Mouse (Mus musculus) layer of hippocampus, postnatal 36 days (tissue): ENCODE results near the gene Gm11084. TPM values are rescaled to one million over a fixed set of nuclear protein-coding genes. Genes with fewer than 3 reads are reported as not detected.
"Not testable (repeated sequence)": the region's sequence is repeated elsewhere in the genome, so short reads cannot be mapped to it uniquely, and the experiment has no call there.

Experiments
- DNase-seq, 2 experiments: peaks; one replicate each; pipeline ENCODE4 v3.0.0; 2022
- total RNA-seq, 2 experiments: library from RNA; stranded (reverse); gene quantifications; 2 replicates each; pipeline ENCODE4 v1.2.3; 2021

Gene Gm11084
- total RNA-seq, 2 experiments from 2014 or later = not detected

DNA sequence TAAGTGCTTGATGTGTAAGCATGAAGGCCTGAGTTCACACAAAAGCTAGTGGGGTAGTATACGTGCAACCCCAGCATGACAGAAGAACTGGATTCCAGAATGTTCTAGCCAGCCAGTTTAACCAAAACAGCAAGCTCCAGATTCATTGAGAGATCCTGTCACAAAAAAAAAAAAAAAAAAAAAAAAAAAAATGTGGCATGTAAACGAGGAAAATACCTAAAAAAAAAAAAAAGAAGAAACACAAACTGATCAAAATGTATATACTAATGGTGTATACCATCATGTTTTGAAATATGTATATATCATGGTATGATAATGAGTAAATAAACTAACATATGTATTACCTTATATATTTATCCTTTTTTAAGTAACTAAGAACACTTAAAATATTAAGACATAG, 7.6 kb upstream of the Gm11084 start:
- no peak for DNase-seq

DNA sequence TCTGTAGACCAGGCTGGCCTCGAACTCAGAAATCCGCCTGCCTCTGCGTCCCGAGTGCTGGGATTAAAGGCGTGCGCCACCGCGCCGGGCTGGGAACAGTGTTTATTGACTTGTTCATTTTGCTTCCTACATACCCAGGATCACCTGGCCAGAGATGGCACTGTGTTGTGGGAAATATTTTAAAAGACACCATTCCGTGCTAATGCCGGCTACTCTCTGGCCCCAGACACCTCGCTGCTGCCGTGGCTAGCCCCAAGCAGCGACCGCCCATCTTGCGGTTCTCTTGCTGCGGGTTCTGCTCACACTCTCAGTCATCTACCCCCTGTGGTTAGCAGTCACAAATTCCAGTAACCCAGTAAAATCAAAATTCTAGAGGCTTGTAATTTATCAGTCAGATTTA, 6.0 kb upstream of the Gm11084 start:
- DNase-seq = no peak

DNA sequence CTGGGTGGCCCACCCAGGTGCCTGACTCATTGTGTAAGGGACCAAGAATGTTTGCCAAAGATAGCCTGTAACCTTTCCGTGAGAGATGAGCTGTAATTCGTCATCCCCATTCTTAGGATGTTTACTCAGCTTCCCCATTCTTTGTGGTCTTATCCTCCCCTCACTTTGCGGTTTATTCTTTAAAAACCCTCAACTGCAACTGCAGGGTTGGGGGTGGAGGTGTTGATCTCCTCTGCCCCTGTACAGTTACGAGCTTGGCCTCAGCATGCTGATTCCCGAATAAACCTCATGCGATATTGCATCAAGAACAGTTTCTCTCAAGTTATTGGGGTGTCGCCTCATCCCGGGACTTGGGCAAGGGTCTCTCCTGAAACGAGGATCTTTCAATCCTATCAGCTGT, 2.4 kb upstream of the Gm11084 start:
- DNase-seq = not testable (repeated sequence)

DNA sequence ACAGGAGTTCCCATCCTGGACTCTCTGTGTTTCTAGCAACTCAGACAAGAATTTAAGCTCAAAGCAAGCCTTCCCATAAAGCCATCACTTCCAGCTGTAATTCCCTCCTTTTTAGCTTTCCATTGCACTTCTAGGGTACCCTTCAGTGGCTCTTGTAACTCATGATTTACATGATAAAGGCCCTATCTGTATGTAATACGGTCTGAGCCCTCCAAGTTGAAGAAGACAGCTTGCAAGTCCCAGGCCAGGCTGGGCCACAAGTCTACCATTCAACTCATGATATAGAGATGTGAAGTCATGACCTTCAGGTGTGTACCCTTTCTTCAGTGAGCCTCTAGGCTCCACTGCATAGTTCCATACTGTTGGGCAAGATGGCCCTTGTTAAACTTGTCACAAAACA, 1.0 kb downstream of the Gm11084 start:
- no peak for DNase-seq

- no peak for DNase-seq
Observed at GRCm38 (mm10) chr2:72984806-72985205, 1.7 kb downstream of the Gm11084 start.

- DNase-seq = no peak
Observed at GRCm38 (mm10) chr2:72983211-72983610, 3.3 kb downstream of the Gm11084 start.

DNA sequence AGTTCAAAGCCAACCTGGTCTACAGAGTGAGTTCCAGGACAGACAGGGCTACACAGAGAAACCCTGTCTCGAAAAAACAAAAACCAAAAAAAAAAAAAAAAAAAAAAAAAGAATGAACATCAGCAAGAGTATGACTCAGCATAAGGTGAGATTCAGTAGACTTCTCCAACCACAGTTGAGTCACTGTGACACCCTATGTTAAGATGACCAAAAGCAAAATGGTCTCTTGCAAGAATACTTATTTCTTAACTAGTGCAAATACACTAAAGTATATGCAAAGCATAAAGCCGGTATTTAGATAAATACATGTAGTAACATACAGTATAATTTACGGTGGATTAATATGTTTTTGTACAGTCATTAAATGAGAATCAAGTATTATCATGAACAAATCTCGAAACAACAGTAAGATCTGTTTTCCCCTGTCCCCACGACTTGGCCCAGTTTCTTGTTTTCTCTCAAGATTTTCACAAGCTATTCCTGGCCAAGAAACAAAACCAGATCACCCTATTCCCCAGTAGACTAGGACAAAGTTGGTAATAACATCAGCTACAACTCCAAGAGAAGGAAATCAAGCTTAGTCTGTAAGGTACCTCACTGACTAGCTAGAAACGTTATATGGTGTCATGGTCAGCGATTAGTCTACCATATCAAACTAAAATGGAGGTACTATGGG, 4.3 kb downstream of the Gm11084 start:
- no peak for DNase-seq

DNA sequence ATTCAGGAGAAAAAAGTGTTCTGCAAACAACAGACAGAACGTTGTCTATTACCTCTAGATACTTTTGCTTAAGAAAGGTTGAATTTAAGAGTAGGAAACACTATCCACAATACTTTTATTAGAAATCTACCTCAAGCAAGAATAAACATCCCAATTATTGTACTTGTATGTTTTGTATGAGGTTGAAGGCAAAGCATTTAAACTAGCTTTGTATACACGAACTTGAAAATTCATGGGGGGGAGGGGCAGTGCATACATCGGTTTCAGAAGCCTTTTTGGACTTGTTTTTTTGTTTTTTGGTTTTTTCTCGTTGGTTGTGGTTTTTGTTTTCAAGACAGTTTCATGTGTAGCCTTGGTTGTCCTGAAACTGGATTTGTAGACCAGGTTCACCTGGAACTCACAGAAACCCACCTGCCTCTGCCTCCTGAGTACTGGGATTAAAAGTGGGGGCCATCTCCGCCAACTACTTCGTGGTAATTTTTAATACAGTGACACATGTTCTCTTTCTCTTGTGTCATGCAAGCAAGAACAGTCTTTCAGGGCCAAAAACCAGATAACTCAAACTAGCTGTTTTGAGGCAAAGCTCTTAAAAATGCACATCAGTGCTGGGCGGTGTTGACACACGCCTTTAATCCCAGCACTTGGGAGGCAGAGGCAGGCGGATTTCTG, 4.9 kb downstream of the Gm11084 start:
- DNase-seq = no peak

- DNase-seq = no peak
Observed at GRCm38 (mm10) chr2:72981075-72981420, 5.5 kb downstream of the Gm11084 start.

DNA sequence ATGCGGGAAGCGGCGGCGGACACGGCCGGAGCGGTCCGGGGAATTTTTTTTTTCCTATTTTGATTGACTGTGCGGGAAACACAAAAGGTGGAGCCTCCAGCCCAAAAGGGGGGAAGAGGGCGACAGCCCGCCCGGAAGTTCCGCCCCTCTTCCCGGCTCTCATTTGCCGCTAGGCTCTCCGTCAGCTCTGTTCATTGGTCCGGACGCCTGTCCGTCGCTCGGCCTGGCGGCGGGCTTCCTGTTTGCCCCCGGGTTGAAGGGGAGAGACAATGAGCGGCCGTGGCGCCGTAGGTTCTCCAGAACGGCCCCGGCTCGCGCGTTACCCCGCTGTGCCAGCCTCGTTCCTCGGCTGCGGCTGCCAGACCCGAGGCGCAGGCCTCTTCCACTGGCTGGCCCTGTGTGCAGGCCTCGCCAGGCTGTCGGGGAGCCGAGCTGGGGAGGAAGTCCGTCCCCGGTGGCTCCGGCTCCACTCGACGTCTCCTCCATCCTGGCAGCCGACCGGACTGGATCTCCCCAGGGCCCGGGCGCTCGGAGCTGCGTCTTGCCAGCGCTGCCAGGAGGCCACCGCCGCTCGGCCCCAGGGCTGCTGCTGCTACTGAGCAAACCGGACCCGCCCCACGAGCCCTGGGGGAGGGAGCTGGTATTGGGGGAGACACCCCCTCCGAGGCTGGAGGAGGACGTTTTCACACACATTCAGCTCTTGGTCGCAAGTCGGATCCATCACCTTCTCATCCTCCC, 6.0 kb downstream of the Gm11084 start, which contains the start of gene Sp3:
TSS of gene Sp3 (minus strand) at position 110 of the 738 bp plus-strand sequence.
- peak; percentile 96 to 97 for DNase-seq

DNA sequence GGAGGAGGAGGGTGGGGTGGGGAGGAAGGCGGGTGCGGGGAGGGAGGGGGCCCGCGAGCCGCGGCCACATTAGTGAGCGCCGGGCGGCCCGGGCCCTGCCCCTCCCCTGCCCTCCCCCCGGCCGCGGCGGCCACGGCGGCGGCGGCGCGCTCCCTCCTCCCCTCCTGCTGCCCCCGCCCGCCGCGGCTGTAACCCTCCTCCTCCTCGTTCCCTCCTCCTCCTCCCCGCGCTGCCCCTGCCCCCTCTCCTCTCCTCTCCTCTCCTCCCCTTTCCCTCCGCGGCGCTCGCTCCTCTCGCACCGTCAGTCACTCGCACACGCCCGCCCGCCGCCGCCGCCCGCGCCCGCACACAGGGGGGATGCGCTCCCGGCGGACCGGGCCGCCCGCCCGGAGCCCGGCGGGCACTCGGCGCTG, 6.9 kb downstream of the Gm11084 start:
- peak; percentile 74 to 79 for DNase-seq

- peak; percentile 83 to 86 for DNase-seq
Observed at GRCm38 (mm10) chr2:72978901-72979658, 7.4 kb downstream of the Gm11084 start.

GRCm38 (mm10) chr2:72978473-72978872, 8.0 kb downstream of the Gm11084 start:
- no peak for DNase-seq

DNA sequence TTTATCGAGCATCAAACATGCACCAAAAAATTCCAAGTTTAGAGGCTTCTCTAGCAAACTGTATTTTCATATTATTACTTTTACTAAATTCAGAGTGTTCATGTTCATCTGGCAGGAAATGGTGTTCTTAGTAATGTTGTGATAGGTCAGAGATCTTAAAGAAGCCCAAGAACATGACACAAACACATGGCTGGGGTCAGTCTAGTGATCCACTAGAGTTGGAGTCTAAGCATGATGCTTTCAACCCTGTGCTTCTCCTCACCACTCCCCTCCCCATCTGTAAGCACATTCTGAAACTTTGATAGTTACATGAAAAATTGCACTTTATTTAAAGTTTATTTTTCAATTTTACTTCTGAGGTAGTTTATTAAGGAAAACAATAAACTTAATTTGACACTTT, 9.2 kb downstream of the Gm11084 start:
- DNase-seq = no peak

DNA sequence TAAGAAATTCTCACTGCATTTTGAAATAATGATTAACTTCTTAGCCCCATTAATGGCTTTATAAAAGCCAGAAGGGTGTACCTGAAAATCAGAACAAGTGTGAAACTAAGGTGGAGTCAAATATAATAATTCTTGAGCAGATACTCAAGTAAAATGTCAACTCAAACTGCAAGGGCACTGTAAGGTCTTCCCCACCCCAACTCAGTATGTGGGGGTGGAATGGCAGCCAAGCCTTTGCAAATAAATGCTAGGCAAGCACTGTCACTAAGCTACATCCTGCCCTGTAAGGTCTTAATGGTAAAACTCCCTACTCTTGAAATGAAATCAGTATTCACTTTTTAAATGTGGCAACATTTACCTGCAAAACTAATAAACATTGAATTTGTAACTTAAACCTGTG, 10.5 kb downstream of the Gm11084 start:
- DNase-seq = no peak

DNA sequence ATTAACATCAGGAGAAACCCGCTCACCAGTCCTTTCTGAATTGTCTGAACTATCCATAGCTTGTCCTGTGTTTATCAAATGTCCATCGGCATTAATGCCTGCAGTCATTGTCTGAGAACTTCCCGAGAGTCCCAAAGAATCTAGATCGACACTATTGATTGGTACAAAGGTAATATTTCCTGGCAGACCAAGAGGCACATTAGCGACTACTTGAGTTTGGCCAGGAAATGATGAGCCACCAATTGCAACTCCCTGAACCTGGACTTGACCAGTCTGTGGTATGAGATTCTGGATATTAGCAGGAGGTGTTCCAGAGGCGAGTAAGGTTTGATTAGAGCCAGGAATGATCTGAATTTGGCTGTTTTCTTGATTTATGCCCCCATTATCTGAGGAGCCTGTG, 15.7 kb downstream of the Gm11084 start:
- no peak for DNase-seq

DNA sequence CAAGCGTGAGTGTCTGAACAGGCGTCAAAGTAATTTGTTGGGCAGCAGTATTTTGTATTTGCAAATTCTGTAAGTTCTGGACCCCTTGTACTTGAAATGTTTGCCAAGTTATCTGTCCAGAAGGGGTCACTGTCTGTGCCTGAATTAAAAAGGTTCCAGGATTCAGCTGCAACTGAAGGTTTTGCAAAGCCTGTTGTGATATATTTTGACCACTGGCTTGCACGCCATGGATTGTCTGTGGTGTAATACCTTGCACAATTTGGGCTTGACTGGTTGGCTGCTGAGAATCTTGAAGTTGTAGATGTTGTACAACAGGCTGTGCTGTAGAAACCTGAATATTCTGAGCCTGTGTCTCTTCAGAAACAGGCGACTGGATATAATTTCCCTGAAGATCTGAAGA, 16.2 kb downstream of the Gm11084 start:
- DNase-seq = no peak

GRCm38 (mm10) chr2:72968536-72968935, 18.0 kb downstream of the Gm11084 start:
- DNase-seq = no peak

- DNase-seq = no peak
Observed at GRCm38 (mm10) chr2:72965450-72965849, 21.1 kb downstream of the Gm11084 start.

- no peak for DNase-seq
Observed at GRCm38 (mm10) chr2:72956415-72956814, 30.1 kb downstream of the Gm11084 start.

DNA sequence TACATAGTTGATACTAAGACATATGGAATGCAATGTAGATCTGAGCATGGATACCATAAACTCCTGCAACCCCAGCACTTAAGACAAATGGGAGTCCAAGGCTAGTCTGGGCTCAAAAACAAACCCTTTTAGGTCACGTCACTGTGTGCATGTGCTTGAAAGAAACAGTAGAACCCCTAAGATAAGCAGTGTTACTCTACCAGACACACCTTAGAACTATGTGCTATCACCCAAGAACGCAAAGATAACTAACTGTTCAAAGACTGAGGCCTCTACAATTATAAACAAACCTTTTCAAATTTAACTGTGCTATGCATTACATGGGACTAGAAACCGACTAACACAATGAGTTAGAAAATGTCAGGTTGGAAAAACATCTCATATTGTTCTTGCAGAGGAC, 33.5 kb downstream of the Gm11084 start:
- no peak for DNase-seq

DNA sequence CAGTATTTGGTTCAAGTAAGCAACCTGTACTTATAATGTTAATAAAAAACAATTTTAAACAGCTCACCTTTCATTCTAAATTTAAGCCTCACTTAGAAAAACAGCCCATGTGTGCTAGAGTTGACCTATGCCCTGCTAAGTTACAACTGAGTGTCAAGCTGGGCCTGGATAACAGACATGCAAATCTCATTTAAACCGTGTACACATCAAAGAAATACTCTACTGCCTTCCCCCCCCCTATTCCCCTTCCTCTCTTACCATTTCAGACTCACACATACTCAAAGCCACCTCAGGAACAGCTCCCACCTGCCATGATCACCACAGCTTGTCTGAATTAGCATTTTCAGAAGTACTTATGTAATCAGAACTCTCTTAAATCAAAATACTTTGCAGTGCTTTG, 50.6 kb downstream of the Gm11084 start:
- DNase-seq = no peak

- DNase-seq = no peak
Observed at GRCm38 (mm10) chr2:72932186-72932585, 54.3 kb downstream of the Gm11084 start.
